Mouse (Mus musculus): ENCODE data around the gene Cchcr1.

- peak; percentile 56; the same call in 1 of the 2 replicates for TF ChIP-seq ZNF384 (IDR thresholded peaks at IDR 0.05; ENCODE audit: low read depth, low read length)
- no peak for TF ChIP-seq MAFK (IDR thresholded peaks at IDR 0.05; ENCODE audit: insufficient read depth, low read depth, low read length)
- TF ChIP-seq ZC3H11A (IDR thresholded peaks at IDR 0.05; ENCODE audit: borderline replicate concordance, low read depth, low read length): peak; percentile 93
- 0 out of 2 replicates have a peak, but pooled peaks have one; percentile 20 for TF ChIP-seq HCFC1 (IDR thresholded peaks at IDR 0.05; ENCODE audit: borderline replicate concordance, insufficient read depth, low read length)
These were observed 7.6 kb upstream of the Cchcr1 start for GRCm38 (mm10) chr17:35509284-35509683.

All from ES-E14 (cell line).